Mouse (Mus musculus): Measurements from ENCODE around the gene Shbg.

GRCm38 (mm10) chr11:69599436-69599835, 18.3 kb downstream of the Shbg start:
- TF ChIP-seq CTCF (IDR thresholded peaks at IDR 0.05; ENCODE audit: insufficient read depth, low read depth, low read length) (no peak), POLR2A (IDR thresholded peaks at IDR 0.05; ENCODE audit: insufficient read depth, low read depth, low read length) (no peak)

Measured in olfactory bulb, adult 2 months (tissue).